In genomic region chr6:90598197-90598596, GRCm38 (mm10) we compare ENCODE assay signal across 14 mouse cellular contexts.
"Had no signal": no experiment of that assay in that cellular context is flagged by ENCODE, and none has a peak within 500 bp of the region (broad histone marks: within the 10 kb centered on the region; RNA-seq: fewer than 3 reads in every experiment).

No protein-coding gene starts in this region.

- H3K27ac ChIP-seq: neural tube, embryonic 12.5 days; neural tube, embryonic 13.5 days; neural tube, embryonic 15.5 days; stomach, embryonic 15.5 days; stomach, postnatal 0 days had no signal

- H3K9ac ChIP-seq: neural tube, embryonic 12.5 days; neural tube, embryonic 13.5 days; neural tube, embryonic 15.5 days; stomach, embryonic 15.5 days had no signal

- H3K27me3 ChIP-seq: neural tube, embryonic 12.5 days; neural tube, embryonic 13.5 days; neural tube, embryonic 15.5 days; stomach, embryonic 15.5 days had no signal

- H3K4me1 ChIP-seq: neural tube, embryonic 12.5 days; neural tube, embryonic 13.5 days; neural tube, embryonic 15.5 days; stomach, embryonic 15.5 days had no signal

- H3K4me3 ChIP-seq: neural tube, embryonic 12.5 days; neural tube, embryonic 13.5 days; neural tube, embryonic 15.5 days; stomach, embryonic 15.5 days had no signal

- DNase-seq: retina, postnatal 1 day; right cerebral cortex, postnatal 25 days; spleen, adult 18-20 months; thymus, adult 18-20 months; thymus, adult 2 months; thymus, postnatal 14 days; thymus, postnatal 25 days; thymus, postnatal 36 days; thymus, postnatal 4 days had no signal

- H3K36me3 ChIP-seq: neural tube, embryonic 12.5 days; neural tube, embryonic 13.5 days; neural tube, embryonic 15.5 days; stomach, embryonic 15.5 days had no signal
